Mouse (Mus musculus) small intestine, adult 2 months (tissue): ENCODE data around the gene Tcap. TPM values are rescaled to one million over a fixed set of nuclear protein-coding genes. Genes with fewer than 3 reads are reported as not detected.
A peak's percentile ranks its signal among the peaks of the same experiment; 100 is the strongest.

ENCODE experiments used
- H3K27ac ChIP-seq: fragments of 200-500 bp; 2 replicates; pipeline ENCODE4 v1.5.1; 2012; ENCODE audit warnings: low read depth, low read length, control low read depth, inconsistent platforms; ENCODE audit not compliant: insufficient read depth
- H3K27me3 ChIP-seq: fragments of 200-500 bp; 2 replicates; pipeline ENCODE4 v1.6.1; 2012; ENCODE audit warnings: mild to moderate bottlenecking, moderate library complexity, low read length, inconsistent platforms; ENCODE audit not compliant: control insufficient read depth, insufficient read depth
- H3K36me3 ChIP-seq: fragments of 200-500 bp; 2 replicates; pipeline ENCODE4 v1.6.1; 2012; ENCODE audit warnings: mild to moderate bottlenecking, low read length, control low read depth, inconsistent platforms; ENCODE audit not compliant: control insufficient read depth, insufficient read depth
- H3K4me1 ChIP-seq: fragments of 200-500 bp; 2 replicates; pipeline ENCODE4 v1.6.1; 2012; ENCODE audit warnings: low read length, inconsistent platforms, mixed read lengths; ENCODE audit not compliant: control insufficient read depth, insufficient read depth, insufficient read length
- H3K4me3 ChIP-seq: fragments of 200-500 bp; 2 replicates; pipeline ENCODE4 v1.5.1; 2012; ENCODE audit warnings: low read depth, mild to moderate bottlenecking, control low read depth, inconsistent platforms, low read length, moderate library complexity
- CTCF ChIP-seq: fragments of 200-500 bp; IDR thresholded peaks from 2 replicates; pipeline ENCODE4 v1.5.1; 2012; ENCODE audit warnings: low read depth, mild to moderate bottlenecking, control low read depth, inconsistent platforms, low read length, moderate library complexity, mixed read lengths; ENCODE audit not compliant: insufficient replicate concordance, insufficient read length; ENCODE audit errors: extremely low read depth
- POLR2A ChIP-seq: fragments of 200-500 bp; IDR thresholded peaks from 2 replicates; pipeline ENCODE4 v1.6.1; 2012; ENCODE audit warnings: low read depth, mild to moderate bottlenecking, control low read depth, inconsistent platforms, low read length, moderate library complexity
- WGBS: fragments of 180-500 bp; shearing (Covaris S2); methylation state at CpG from one replicate; pipeline ENCODE4 v1.1.7; 2018; 5-methylcytosine and 5-hydroxymethylcytosine counted together
- polyA plus RNA-seq: library from polyadenylated mRNA; depleted of rRNA; stranded (reverse); fragments of >200 nt; gene quantifications from 2 replicates; pipeline ENCODE4 v1.2.3, GENCODE M21; 2012

The Tcap gene
- polyA plus RNA-seq, 1 experiment: 0.42 TPM

DNA sequence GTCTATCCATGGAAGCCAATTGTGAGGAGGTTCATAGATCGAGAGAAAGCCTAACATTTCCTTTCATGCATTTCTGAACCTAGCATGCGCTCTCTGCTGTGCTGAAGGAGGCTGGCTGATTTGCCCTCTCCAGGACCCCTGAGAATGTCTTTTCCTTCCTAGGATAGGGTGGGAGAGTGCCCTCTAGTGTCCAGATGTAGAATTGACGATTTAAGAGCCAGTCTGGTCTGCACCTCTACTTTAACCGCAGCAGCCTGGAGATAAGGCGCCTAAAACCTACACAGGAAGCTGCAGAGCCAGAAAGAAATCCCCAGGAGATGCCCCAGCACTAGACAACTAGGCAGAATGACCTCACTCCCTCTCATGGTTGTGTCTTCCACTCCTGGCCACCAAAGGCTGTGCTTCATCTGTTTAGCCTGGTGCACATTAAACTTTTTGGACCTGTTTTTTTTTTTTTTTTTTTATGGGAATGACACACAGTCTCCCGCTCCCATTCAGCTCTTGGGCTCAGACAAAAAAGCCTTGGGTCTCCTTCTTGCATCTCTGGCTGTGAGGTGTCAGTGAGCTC lies 27.8 kb upstream of the Tcap start:
- H3K4me3 ChIP-seq: no peak overlapping the region
- H3K27ac ChIP-seq: peak overlapping the region; percentile 90
- 22% methylated on average over 6 of the region's 6 CpGs for WGBS
- peaks cover 45% of the 10 kb centered on the region for H3K4me1 ChIP-seq
- peak; percentile 85; the same call in 1 of the 2 replicates for TF ChIP-seq CTCF
- TF ChIP-seq POLR2A: no peak
- H3K27me3 ChIP-seq: no peaks in the 10 kb centered on the region
- H3K36me3 ChIP-seq: peaks cover 30% of the 10 kb centered on the region

DNA sequence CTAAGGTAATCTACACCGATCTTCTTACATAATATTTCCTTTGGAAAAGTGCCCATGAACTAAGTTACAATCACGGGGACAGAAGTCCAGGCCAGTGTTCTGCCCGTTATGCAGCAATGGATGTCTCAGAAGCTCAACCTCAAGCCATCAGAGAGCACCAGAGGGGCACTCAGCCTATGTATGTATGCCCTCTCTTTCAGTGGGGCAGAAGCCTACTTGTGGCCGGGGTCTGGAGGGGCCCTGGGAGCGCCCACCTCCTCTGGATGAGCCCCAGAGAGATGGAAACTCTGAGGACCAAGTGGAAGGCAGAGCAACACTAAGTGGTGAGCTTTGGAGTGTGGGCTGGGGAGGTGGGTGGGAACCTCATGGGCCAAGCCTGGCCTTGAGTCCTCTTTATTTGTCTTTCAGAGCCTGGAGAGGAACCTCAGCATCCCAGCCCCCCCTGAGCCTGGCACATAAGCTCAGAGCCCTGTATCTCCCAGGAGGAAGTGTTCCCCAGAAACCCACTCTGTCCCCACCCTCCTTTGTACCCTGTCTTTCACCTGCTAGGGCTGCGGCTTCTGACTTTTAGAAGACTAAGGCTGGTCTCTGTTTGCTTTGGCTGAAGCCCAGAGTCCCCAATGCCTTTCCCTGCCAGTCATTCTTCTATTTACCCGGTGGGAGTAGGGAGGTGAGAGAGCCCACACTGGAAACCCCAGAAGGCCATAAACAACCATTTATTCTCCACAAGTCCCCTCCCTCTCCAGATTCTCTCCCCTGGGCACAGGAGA lies 26.8 kb upstream of the Tcap start:
- Histone ChIP-seq H3K4me3 (peak overlapping the region; percentile 16; the same call in 1 of the 2 replicates), H3K27me3 (no peaks in the 10 kb centered on the region), H3K36me3 (peaks cover 24% of the 10 kb centered on the region; the same call in 1 of the 2 replicates), H3K4me1 (peaks cover 51% of the 10 kb centered on the region), H3K27ac (peak overlapping the region; percentile 90)
- 27% methylated on average over 7 of the region's 7 CpGs for WGBS
- no peak for TF ChIP-seq CTCF

DNA sequence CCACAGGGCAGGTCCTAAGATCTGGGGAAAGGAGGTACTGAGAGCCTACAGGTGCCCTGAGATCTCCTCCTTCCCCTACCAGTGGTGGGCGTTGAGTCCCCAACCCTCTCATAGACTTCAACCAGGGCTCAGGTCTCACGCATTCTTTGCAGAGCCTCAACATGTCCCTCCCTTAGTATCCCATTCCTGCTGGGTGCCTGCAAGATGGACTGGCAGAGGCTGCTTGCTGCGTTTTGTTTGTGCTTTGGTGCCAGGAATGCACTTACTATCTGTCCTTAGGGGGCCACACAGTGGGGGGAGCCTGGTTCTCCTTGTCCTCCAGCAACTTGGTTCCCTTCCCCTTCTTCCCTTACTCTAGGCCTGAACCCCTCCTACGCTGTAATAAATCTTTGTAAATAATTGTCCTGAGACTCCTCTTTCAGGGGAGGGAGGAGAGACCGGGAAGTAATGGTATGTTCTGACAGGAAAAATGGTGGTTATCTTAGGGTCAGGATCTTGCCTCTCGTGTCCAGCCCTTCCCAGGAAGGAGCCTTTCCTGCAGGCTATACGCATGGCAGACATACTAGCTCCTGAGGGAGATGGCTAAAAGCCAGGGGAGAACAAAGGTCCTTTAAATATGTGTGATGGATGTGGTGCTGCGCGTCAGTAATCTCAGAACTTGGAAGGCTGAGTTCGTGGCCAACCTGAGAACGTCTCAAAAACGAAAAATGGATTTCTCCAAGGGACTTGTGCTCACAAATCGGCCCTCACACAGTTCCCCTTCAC lies 26.0 kb upstream of the Tcap start:
- TF ChIP-seq CTCF: no peak
- TF ChIP-seq POLR2A: no peak
- Histone ChIP-seq H3K4me1 (peaks cover 51% of the 10 kb centered on the region), H3K27me3 (no peaks in the 10 kb centered on the region), H3K36me3 (peaks cover 23% of the 10 kb centered on the region; the same call in 1 of the 2 replicates), H3K27ac (peak overlapping the region; percentile 90), H3K4me3 (peak overlapping the region; percentile 58)
- WGBS: 4% methylated on average over 13 of the region's 13 CpGs

DNA sequence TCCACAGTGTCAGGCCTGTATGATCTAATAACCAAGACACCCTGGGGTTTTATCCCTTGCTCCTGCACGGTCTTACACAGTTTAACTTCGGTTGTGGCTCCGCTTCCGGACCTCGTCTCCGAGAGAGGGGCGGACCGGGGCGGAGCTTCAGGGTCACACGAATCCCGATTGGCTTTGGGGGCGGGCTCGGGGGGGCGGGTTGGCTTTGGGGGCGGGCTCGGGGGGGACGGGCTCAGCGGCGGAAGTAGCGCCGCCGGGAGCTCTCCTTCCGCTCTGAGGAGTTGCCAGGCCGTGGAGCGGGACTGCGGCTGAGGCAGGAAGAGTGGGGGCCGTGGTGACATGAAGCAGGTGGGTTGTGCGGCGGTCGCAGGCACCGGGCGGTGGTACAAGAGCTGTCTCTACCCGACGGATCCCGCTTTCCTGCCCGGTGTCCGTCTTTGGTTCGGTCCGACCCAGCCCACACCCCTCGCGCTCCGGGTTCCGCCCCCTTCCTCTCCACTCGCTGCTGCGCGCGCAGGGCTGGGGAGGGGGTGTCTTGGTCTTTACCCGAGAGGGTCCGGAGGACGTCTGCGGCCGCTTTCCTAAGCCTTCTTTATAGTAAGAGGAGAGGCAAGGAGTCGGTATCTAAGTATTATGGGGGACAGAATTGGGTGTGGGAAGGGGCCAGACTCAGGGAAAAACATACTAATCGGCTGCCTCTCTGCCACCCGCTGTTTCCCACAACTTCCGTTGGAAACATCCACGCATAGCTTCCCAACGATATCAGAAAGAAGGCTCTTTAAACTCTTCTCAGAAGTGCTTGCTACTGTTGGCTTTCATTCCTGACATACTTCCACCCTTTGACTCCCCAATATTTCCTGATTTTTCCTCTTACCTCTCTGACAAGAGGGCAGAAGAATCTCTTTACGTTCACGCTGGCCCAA lies 25.2 kb upstream of the Tcap start, which contains the start of gene Stard3:
TSS of gene Stard3 (plus strand) at position 208 of the 923 bp plus-strand sequence.
- TF ChIP-seq CTCF (no peak), POLR2A (peak; percentile 86)
- peaks cover 17% of the 10 kb centered on the region for H3K36me3 ChIP-seq
- peak within 1 kb of the TSS; percentile 90 for H3K27ac ChIP-seq
- no peaks in the 10 kb centered on the region for H3K27me3 ChIP-seq
- 1% methylated on average over 60 of the region's 60 CpGs for WGBS
- peaks cover 46% of the 10 kb centered on the region for H3K4me1 ChIP-seq
- peak within 1 kb of the TSS; percentile 92 for H3K4me3 ChIP-seq

DNA sequence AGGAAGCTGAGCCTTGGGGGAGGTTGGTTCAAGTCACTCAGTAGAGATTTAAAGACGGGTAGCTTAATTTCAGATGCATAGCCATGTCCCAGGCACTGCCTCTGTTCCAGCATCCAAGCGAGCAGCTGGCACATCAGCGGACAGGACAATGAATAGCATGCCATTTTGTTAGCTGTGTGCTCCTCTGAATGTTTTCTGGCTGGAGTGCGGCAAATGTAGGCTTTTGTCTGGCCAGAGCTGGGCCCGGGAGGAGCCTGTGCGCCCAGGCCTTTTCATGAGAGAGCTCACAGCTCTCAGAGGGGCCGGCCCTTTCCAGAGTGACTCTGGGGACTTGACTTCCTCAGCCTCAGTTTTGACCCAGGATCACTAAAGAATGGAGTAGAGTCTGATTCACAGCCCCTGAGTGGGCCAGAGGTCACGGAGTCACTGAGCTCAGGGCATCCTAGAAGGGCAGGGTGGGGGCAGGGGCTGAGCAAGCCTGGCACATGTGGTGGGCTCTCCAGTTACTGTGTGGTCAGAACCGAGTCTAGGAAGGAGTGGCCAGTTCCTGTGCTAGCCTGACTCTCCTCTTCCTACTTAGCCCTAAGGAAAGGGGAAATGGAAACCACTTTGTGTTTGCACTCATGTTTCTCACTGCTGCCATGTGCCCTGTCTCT lies 22.6 kb upstream of the Tcap start:
- 72% methylated on average over 9 of the region's 9 CpGs for WGBS
- Histone ChIP-seq H3K4me3 (no peak overlapping the region), H3K27me3 (no peaks in the 10 kb centered on the region), H3K4me1 (peaks cover 30% of the 10 kb centered on the region), H3K36me3 (peaks cover 9% of the 10 kb centered on the region), H3K27ac (peak overlapping the region; percentile 38; the same call in 1 of the 2 replicates)
- TF ChIP-seq POLR2A (no peak), CTCF (no peak)

DNA sequence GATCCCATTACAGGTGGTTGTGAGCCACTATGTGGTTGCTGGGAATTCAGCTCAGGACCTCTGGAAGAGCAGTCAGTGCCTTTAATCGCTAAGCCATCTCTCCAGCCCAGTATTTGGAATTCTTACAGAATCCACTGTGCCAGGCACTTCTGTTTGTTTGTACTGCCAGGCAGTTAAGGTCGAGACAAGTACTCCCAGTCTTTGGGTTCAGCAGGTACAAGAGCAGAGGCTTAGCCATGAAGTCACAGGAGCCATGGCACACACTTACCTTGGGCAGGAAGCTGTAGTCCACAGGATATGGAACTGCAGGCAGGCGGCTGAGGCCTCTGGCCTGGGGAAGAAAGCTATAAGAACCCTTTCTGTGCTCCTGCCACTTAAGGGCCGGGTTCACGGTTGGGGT lies 19.8 kb upstream of the Tcap start:
- H3K27ac ChIP-seq: no peak overlapping the region
- TF ChIP-seq CTCF: no peak
- no peak for TF ChIP-seq POLR2A
- peaks cover 17% of the 10 kb centered on the region for H3K4me1 ChIP-seq
- no peaks in the 10 kb centered on the region for H3K27me3 ChIP-seq
- peaks cover 1% of the 10 kb centered on the region; the same call in 1 of the 2 replicates for H3K36me3 ChIP-seq
- WGBS: 58% methylated on average over 5 of the region's 5 CpGs
- no peak overlapping the region for H3K4me3 ChIP-seq
